Mouse (Mus musculus) heart, adult 11 months (tissue): ENCODE data around the gene Tnfrsf21.
A peak's percentile ranks its signal among the peaks of the same experiment; 100 is the strongest.

Experiments
- DNase-seq: peaks from one replicate; pipeline ENCODE4 v3.0.0; 2022

Gene Tnfrsf21

DNA sequence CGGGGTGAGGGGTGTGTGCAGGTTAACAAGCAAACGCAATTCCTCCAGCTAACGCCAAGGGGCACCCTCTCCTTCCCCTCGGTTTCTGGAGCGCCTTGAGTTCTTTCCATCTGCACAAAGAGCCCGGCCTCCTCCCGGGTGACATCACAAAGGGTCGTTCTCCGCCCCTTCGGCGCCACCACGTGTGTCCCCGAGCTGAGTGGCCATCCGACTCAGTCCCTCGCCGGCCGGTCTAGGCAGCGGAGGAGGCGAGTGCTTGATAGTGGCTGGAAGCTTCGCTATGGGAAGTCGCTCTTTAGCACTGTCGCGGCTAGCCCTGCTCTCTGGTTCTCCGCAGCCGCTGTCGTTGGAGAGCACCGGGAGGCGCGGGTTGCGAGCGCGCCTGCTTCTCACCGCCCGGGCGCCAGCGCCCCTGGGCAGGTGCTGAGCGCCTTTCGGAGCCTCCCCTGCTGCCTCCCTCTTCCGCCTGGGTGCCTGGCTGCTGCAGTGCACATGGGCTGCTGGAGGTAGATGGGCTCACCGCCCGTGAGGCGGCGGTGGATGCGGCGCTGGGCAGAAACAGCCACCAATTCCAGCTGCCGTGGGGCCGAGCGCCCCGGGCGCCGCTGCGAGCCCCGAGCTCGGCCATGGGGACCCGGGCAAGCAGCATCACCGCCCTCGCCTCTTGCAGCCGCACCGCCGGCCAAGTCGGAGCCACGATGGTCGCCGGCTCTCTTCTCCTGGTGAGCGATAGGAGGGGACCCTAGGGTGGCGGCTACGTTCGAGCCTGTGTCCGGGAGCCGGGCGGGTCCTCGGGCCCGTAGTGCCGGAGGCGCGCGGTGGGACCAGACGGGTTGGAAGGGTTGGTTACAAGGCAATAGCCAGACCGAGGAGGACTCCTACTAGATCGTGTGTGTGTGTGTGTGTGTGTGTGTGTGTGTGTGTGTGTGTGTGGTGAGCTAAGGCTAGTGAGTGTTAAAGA lies at the start of gene Tnfrsf21:
Gene Tnfrsf21, plus strand, starts transcription at position 185 of the 961 bp plus-strand sequence.
- DNase-seq: peak; percentile 99

GRCm38 (mm10) chr17:42968174-42968573 lies 48.2 kb upstream of the Tnfrsf21 start:
- DNase-seq: no peak

DNA sequence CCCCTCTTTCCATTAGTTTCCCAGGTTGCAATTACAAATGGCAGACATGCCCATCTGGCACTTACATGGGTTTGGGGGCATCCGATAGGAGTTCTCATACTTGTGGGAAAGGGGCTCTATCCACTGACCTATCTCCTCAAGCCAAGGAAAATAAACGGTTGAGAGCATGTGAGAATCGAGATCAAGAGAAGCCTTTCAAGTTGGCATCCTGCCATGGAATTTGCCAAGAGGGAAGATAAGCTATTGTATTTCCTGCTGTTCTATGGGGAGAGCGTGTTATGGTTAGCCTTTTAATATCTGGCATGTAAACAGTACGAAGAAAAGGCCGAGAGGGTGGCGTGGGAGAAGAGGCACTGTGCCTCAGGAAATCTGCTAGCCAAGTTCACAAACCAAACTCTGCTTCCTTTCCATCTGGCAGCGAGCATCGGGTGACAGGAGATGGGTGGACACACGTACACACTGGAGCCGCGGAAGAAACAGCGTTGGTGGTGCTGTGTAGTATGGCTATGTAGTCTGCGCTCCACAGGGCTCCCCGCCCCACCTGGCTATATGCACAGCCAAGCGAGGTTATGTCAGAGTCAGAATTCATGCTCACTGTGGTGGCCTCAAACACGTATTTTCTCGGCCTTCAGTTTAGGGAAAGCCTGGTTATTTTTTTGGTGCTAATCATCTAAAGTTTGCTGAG lies 40.9 kb upstream of the Tnfrsf21 start:
- peak; percentile 91 for DNase-seq

DNA sequence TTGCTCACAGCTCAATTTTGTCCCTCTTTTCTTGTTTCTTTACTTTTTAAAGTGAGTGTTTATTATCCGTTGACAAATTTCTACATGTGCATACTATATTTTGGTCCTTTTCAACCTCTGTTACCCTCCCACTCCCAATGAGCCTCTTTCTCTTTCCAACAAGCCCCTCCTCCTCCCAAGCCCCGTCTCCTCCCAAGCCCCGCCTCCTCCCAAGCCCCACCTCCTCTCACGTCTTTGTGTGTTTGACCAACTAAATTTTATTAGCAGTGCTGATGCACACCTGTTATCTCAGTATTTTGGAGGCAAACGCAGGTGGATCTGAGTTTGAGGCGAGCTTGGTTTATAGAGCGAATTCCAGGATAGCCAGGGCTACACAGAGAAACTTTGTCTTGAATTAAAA lies 38.6 kb upstream of the Tnfrsf21 start:
- peak; percentile 31 for DNase-seq

- peak; percentile 40 for DNase-seq
Measured at GRCm38 (mm10) chr17:42978345-42978744, 38.0 kb upstream of the Tnfrsf21 start.

- peak; percentile 68 for DNase-seq
Measured at GRCm38 (mm10) chr17:42981806-42982205, 34.5 kb upstream of the Tnfrsf21 start.

DNA sequence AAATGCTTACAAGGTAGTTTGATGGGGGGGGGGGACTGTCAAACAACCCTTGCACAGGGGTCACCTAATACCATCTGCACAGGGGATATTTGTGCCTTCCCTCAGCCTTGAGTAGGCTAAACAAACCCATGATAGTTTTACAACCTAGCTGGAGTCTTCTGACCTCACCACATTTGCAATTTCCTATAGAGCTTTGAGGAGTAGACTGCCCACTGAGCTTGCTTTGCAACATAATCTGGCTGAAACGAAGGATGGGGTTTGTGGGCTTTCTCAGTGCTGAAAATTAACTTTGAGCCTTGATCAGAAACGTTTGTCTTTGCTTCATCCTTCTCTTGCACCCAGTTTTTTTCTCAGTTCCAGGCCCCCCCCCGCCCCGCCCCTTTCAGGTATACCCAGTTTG lies 33.8 kb upstream of the Tnfrsf21 start:
- DNase-seq: no peak

GRCm38 (mm10) chr17:42985837-42986589 lies 30.3 kb upstream of the Tnfrsf21 start:
- no peak for DNase-seq

DNA sequence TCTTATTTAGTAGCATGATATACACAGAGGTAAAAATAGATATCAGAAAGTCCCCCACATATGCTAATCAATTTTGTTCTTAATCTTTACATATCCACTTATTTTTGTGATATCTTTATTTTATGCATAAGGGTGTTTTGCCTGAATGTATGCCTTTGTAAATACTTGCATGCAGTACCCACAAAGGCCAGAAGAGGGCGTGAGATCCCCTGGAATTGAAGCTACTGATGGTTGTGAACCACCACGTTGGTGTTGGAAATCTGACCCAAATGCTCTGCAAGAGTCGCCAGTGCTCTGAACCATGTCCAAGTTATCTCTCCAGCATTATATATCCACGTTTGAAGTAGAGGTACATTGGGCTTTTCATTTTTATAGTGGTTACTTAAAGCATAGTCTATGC lies 28.7 kb upstream of the Tnfrsf21 start:
- peak; percentile 76 for DNase-seq

DNA sequence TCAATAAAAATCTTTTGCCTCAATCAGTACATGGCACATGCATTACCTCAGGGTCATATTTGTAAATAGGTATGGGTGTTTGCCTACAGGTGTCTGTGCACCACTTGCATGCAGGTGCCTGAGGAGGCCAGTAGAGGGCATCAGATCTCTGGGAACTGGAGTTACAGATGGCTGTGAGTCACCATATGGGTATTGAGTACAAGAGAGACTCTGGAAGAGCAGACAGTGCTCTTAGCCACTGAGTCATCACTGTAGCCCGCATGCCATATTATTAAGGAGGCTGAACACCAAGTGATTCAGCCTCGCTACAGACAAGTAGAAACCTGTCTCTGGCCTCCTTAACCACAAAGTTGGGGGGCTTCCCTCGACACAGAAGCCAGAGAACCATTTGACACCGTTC lies 26.4 kb upstream of the Tnfrsf21 start:
- peak; percentile 78 for DNase-seq

GRCm38 (mm10) chr17:42991112-42991511 lies 25.2 kb upstream of the Tnfrsf21 start:
- peak; percentile 57 for DNase-seq

GRCm38 (mm10) chr17:42999446-42999977 lies 16.8 kb upstream of the Tnfrsf21 start:
- no peak for DNase-seq

- DNase-seq: no peak
Measured at GRCm38 (mm10) chr17:43000598-43000997, 15.8 kb upstream of the Tnfrsf21 start.

- peak; percentile 93 for DNase-seq
Measured at GRCm38 (mm10) chr17:43012718-43013117, 3.6 kb upstream of the Tnfrsf21 start.

GRCm38 (mm10) chr17:43017341-43018052 lies 1.1 kb downstream of the Tnfrsf21 start:
- DNase-seq: peak; percentile 97

- DNase-seq: no peak
Measured at GRCm38 (mm10) chr17:43018071-43018470, 1.7 kb downstream of the Tnfrsf21 start.

- DNase-seq: no peak
Measured at GRCm38 (mm10) chr17:43019660-43020059, 3.3 kb downstream of the Tnfrsf21 start.

GRCm38 (mm10) chr17:43021017-43021416 lies 4.7 kb downstream of the Tnfrsf21 start:
- DNase-seq: no peak

GRCm38 (mm10) chr17:43022056-43022455 lies 5.7 kb downstream of the Tnfrsf21 start:
- DNase-seq: no peak

GRCm38 (mm10) chr17:43023637-43024217 lies 7.4 kb downstream of the Tnfrsf21 start:
- DNase-seq: no peak

- DNase-seq: no peak
Measured at GRCm38 (mm10) chr17:43024531-43024930, 8.2 kb downstream of the Tnfrsf21 start.

DNA sequence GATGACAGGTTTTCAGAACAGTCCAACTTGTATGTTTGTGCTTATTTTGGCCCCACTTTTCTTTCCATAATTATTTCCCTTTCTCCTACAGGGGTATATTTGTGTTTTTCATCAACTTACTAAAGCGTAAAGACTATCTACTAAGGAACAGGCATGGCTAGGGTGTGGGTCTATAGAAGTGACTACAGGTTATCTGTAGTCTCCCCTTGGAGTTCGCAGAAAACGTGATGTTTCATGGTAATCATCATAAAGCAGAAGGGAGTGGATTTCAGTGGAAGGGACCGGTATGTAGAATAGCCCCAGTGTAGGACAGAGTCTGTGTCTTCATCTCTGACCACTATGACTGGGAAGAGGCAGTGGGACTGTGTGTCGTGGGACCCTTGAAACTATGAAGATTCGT lies 8.7 kb downstream of the Tnfrsf21 start:
- no peak for DNase-seq
